Mouse (Mus musculus): Measurements from ENCODE around the gene Gnb5. TPM values are rescaled to one million over a fixed set of nuclear protein-coding genes. Genes with fewer than 3 reads are reported as not detected.

Gene Gnb5
- polyA plus RNA-seq, 2 experiments from 2014 or later = 7.4 to 10.3 TPM

- ATAC-seq = no peak
Measured at GRCm38 (mm10) chr9:75307015-75307414, 927 bp downstream of the Gnb5 start.

- ATAC-seq = no peak
Measured at GRCm38 (mm10) chr9:75308621-75309020, 2.5 kb downstream of the Gnb5 start.

GRCm38 (mm10) chr9:75312008-75312407 lies 5.9 kb downstream of the Gnb5 start:
- ATAC-seq = no peak

GRCm38 (mm10) chr9:75313138-75313831 lies 7.2 kb downstream of the Gnb5 start:
- ATAC-seq = no peak

- peak; percentile 80 for ATAC-seq
Measured at GRCm38 (mm10) chr9:75313832-75314516, 7.9 kb downstream of the Gnb5 start.

GRCm38 (mm10) chr9:75314517-75315105 lies 8.5 kb downstream of the Gnb5 start:
- no peak for ATAC-seq

- ATAC-seq = no peak
Measured at GRCm38 (mm10) chr9:75315238-75315637, 9.2 kb downstream of the Gnb5 start.

- no peak for ATAC-seq
Measured at GRCm38 (mm10) chr9:75316771-75317170, 10.7 kb downstream of the Gnb5 start.

- no peak for ATAC-seq
Measured at GRCm38 (mm10) chr9:75318196-75318595, 12.1 kb downstream of the Gnb5 start.

- no peak for ATAC-seq
Measured at GRCm38 (mm10) chr9:75319365-75319764, 13.3 kb downstream of the Gnb5 start.

- ATAC-seq = no peak
Measured at GRCm38 (mm10) chr9:75322099-75322885, 16.2 kb downstream of the Gnb5 start.

- no peak for ATAC-seq
Measured at GRCm38 (mm10) chr9:75328047-75328446, 22.0 kb downstream of the Gnb5 start.

- ATAC-seq = no peak
Measured at GRCm38 (mm10) chr9:75330821-75331220, 24.7 kb downstream of the Gnb5 start.

GRCm38 (mm10) chr9:75334440-75334839 lies 28.4 kb downstream of the Gnb5 start:
- no peak for ATAC-seq

GRCm38 (mm10) chr9:75338016-75338415 lies 31.9 kb downstream of the Gnb5 start:
- no peak for ATAC-seq

- no peak for ATAC-seq
Measured at GRCm38 (mm10) chr9:75342433-75342832, 36.3 kb downstream of the Gnb5 start.

GRCm38 (mm10) chr9:75347458-75347857 lies 41.4 kb downstream of the Gnb5 start, which contains the start of gene Bcl2l10:
TSS of gene Bcl2l10 (plus strand) at chr9:75347758.
- no peak for ATAC-seq

GRCm38 (mm10) chr9:75348066-75348465 lies 42.0 kb downstream of the Gnb5 start:
- ATAC-seq = no peak

GRCm38 (mm10) chr9:75348641-75349040 lies 42.6 kb downstream of the Gnb5 start:
- ATAC-seq = no peak

- ATAC-seq = no peak
Measured at GRCm38 (mm10) chr9:75353094-75353493, 47.0 kb downstream of the Gnb5 start.

- no peak for ATAC-seq
Measured at GRCm38 (mm10) chr9:75355783-75356182, 49.7 kb downstream of the Gnb5 start.

- no peak for ATAC-seq
Measured at GRCm38 (mm10) chr9:75357087-75357654, 51.1 kb downstream of the Gnb5 start.

- peak; percentile 80 for ATAC-seq
Measured at GRCm38 (mm10) chr9:75361699-75362098, 55.6 kb downstream of the Gnb5 start.
